Mouse (Mus musculus) frontal cortex, adult (tissue): ENCODE data around the gene Usp7.
"Not testable (repeated sequence)": the region's sequence is repeated elsewhere in the genome, so short reads cannot be mapped to it uniquely, and the experiment has no call there.

Experiments
- ATAC-seq: cut with Nextera tagmentation; 2 replicates; pipeline ENCODE4 v1.9.2; 2017; ENCODE audit warnings: mild to moderate bottlenecking, moderate library complexity, mixed read lengths; ENCODE audit not compliant: low TSS enrichment

Gene Usp7

DNA sequence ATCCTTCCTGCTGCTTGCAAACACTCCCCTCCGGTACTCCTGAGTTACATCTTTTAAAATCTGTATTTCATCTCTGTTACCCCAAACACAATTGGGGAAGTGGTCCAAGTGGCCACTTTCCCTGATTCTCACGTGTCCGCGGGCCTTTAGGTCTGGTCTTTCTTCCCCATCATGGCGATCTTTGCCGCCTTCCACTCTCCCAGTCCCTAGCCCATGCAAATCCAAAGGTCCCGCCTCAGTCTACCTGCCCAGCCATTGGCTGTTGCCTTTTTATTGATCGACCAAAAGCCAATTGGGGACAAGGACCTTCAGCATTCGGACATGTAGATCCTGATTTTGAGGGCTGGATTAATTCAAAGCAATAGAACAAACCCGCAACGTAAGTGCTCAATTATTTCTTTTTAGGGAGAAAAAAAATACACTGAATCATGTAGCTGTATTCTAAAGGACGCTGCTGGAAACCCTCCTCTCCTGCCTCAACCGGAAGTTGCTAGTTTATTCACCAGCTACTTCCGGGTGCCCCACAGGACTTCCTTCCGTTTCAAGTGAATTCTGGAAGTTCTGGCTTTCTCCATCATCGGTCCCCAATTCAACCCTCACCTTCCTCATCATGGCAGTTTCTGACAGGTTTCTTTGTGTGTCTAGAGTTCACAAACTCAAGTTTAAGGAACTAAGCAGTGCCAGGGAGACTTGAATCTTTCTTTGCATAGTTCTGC is 8.8 kb downstream of the Usp7 start:
- ATAC-seq = no peak

- ATAC-seq = no peak
Observed at GRCm38 (mm10) chr16:8781660-8782059, 10.4 kb downstream of the Usp7 start.

DNA sequence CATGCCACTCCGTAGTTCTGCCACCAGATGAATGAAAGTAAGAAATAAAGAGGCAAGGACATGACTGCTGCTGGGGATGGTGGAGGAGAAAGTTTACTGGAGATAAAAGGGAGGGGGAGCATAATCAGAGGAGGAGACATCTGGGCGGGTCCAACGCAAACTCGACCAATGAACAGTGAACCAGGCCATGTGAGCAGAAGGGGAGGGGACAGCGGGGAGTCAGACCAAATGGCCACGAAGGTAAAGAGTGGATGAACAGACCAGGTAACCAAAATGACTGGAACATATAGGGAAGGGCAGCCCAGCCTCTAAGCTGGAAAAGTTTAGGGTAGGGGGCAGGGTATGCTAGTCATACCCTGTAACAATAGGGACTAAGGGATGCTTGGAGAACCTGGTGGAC is 10.9 kb downstream of the Usp7 start:
- peak; percentile 57; the same call in 1 of the 2 replicates for ATAC-seq

GRCm38 (mm10) chr16:8780187-8780586 is 11.9 kb downstream of the Usp7 start:
- ATAC-seq = no peak

DNA sequence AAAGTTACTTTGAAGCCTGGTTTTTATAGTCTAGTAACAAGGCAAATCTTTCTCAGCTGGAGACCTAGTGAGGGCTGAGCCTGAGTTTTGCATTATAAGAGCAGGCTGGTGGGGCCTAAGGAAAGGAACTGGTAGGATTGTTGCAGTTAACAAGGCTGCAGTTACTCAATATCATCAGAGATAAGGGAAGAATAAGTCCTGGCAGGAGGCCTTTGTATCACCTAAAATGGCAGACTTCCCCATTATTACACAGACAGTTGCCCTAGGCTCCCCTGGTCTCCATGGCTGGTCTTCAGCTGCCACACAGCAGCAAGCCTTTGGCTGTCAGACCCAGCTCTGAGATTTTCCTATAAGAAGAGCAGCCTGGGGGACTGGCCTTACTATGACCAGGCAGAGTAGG is 13.4 kb downstream of the Usp7 start:
- ATAC-seq = no peak

DNA sequence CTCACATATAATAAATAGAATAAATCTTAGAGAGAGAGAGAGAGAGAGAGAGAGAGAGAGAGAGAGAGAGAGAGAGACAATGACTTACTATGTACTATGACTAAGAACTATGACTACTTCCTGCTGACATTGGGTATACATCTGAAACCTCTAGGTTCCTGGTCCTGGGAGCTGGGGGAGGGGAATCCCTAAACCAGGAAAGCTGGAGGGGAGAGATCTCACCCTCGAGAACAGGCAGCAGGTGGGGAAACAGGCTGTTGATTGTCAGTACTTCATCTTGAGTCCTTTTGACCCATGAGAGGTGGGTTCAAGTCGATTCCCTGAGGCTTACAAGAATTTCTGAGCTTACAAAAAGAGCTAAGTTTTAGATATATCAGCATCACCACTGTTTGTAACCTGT is 14.9 kb downstream of the Usp7 start:
- no peak for ATAC-seq

- no peak for ATAC-seq
Observed at GRCm38 (mm10) chr16:8776634-8777033, 15.5 kb downstream of the Usp7 start.

DNA sequence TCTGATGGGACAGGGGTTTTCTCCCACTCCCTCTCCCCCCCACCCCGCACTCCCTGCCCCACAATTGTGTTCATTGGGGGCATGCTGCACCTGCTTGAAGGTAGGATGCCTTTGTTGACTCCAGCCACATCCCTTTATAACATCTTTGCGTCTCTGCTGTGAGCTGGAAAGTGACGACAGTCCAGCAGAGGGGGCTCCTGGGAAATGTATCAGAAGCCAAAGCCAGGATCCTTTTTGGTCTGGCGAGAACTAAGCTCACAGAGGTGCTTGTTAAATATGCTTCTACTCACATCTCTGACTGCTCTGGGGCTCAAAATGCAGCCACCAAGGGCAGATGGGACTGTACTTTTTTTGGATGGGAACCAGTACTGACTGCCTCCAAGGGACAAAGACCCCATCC is 21.0 kb downstream of the Usp7 start:
- no peak for ATAC-seq

- not testable (repeated sequence) for ATAC-seq
Observed at GRCm38 (mm10) chr16:8770342-8770741, 21.8 kb downstream of the Usp7 start.

- no peak for ATAC-seq
Observed at GRCm38 (mm10) chr16:8769466-8769865, 22.6 kb downstream of the Usp7 start.

GRCm38 (mm10) chr16:8769065-8769464 is 23.0 kb downstream of the Usp7 start:
- peak; percentile 66 for ATAC-seq

GRCm38 (mm10) chr16:8768588-8768987 is 23.5 kb downstream of the Usp7 start:
- ATAC-seq = peak; percentile 7; the same call in 1 of the 2 replicates

DNA sequence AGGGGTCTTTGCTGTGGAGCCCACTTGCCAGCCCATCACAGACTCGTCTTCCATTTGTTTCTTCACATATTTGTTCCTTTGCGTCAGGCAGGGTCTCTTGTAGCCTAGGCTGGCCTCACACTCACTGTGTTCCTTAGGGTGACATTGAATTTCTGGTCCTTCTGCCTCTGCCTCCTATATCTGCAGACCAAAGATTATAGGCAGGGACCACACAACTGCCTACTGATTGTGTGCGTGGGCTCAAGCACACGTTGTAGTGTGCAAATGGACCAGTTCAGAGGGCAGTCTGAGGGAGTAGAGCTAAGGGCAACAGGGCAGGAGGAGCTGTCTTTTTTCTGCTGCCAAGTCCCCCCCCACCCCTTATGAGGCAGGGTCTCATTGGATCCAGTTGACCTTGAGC is 24.0 kb downstream of the Usp7 start:
- no peak for ATAC-seq

DNA sequence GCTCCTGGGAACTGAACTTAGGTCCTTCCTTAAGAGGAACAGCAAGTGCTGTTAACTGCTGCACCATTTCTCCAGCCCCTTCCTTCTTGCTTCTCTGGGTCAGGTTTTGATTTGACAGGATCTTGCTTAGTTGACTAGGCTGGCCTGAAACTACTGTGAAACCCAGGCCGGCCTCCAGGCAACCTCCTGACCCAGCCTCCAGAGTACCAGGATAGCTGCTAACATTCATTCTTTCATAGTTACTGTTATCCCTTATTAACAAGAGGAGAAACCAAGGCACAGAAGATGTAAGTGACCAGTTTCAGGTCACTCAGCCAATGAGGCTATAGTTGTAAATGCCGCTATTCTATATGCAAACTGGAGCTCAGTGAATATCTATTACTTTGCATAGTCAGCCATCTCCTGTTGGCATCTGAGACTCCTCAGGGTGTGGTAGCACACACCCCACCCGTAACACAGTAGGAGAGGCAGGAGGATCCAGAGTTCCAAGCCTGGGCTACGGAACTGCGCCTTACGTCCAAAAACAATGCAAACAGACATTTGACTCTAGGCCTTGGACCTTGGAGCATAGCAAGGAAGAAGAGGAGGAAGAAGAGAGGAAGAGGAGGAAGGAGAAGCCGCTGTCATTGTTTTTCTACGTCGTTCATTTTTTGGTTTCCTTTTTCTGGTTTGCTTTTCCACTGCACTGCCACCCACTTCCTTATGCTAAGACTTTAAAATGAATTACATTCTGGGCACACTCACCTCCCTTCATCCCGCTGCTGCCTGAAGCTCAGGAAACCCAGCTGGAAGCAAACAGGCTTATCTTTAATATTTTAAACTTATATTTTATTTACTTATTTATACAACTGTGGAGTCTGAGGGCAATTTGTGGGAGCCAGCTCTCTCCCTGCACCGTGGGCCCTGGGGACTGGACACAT is 24.7 kb downstream of the Usp7 start:
- peak; percentile 69; the same call in 1 of the 2 replicates for ATAC-seq

DNA sequence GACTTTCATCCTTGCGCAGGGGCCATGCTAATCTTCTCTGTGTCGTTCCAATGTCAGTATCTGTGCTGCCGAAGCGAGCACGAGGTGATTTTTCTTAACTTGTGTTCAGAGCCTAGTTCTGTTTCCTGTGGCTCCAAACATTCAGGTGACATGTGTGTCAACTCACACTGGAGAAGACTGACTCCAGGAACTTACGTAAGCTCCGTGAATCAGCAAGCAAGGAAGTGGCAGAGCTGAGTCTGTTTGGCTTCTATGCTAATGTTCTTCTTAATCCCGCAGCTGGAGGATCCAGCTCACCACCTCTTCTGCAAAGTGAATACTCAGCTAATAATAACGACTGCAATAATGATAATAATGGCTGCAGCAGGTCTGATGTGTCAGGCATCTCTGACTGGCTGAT is 25.9 kb downstream of the Usp7 start:
- ATAC-seq = no peak

- ATAC-seq = no peak
Observed at GRCm38 (mm10) chr16:8764124-8764907, 27.8 kb downstream of the Usp7 start.

DNA sequence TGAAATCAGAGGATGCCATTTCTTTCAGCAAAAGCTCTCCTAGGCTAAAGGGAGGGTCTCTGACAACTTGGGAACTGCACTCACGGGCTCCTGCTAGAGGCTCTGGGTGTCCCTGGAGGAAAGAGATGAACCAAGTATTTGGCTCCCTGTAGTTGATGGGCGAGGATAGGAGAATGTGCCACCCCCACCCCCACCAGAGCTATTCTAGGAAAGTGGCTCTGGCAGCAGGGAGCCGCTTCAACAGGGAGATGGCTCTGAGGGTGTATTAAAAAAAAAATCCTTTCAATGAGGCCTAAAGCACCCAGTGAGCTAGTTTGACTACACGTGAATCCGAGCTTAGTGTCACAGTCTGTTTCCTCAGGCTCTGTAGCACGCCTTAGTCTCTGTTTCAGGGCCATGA is 29.1 kb downstream of the Usp7 start:
- peak; percentile 92 for ATAC-seq

DNA sequence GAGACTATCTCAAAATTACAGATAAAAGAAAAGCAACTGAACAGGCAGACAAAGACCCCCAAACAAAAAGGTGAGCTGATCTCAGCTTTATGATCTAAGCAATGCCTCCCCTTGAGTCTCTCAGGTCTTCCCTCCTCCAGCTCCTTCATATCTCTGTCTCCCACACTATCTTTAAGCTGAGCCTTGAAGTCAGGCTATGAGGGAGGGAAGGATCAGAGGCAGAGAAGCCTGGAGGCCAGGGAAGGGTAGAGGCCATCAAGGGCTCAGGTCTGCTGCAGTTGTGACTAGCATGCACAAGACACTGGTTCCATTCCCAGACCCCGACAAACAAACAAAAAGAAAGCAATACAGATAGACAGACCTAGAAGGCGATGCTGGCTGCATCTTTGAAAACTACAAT is 30.2 kb downstream of the Usp7 start:
- ATAC-seq = no peak

DNA sequence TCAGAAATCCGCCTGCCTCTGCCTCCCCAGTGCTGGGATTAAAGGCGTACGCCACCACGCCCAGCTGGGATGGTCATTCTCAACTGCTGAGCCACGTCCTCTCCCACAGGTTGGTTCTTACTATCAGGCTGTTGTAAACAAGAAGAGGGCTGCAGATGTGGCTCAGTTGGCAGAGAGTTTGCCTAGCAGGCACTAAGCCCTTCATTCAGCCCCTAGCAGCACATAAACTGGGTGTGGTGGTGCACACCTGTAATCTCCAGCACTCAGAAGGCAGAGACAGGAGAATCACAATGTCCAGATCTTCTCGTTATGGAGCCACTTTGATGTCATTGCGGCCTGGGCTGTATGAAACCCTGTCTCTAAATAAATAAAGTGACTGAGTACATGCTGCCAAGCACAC is 31.1 kb downstream of the Usp7 start:
- no peak for ATAC-seq

DNA sequence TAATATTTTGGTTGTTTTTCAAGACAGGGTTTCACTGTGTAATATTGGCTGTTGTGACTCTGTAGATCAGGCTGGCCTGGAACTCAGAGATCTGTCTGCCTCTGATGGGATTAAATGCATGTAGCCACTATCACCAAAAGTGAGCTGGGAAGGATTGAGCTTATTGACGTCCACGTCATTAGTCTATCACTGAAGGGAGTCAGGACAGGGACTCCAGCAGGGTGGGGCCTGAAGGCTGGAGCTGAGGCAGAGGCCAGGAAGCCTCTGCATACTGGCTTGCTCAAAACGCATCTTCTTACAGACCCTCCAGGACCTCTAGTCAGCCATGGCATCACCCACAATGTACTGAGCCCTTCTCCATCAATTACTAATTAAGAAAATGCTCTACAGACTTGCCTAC is 33.1 kb downstream of the Usp7 start:
- ATAC-seq = no peak

GRCm38 (mm10) chr16:8758193-8758592 is 33.9 kb downstream of the Usp7 start:
- no peak for ATAC-seq

- ATAC-seq = not testable (repeated sequence)
Observed at GRCm38 (mm10) chr16:8757586-8757985, 34.5 kb downstream of the Usp7 start.
